Mouse (Mus musculus): ENCODE data around the gene Ptbp1.

GRCm38 (mm10) chr10:79862925-79863324 lies 8.7 kb downstream of the Ptbp1 start:
- no peak for TF ChIP-seq POLR2A (IDR thresholded peaks at IDR 0.05; ENCODE audit: insufficient read depth, low read length)
- no peak for TF ChIP-seq CTCF (IDR thresholded peaks at IDR 0.05; ENCODE audit: low read depth, low read length)
